Mouse (Mus musculus) ES-E14 (cell line): ENCODE measurements at regions not wholly inside any gene's neighbourhood (a gene's known extent, or its start where the extent isn't known, plus 50 kb on each side); places are given as distances from the start of the nearest gene placed in this dataset.

Experiments
- CHD2 ChIP-seq: IDR thresholded peaks from 2 replicates; pipeline ENCODE4 v1.6.1; 2014; ENCODE audit warnings: mild to moderate bottlenecking, low read depth, low read length, inconsistent platforms
- HCFC1 ChIP-seq: IDR thresholded peaks from 2 replicates; pipeline ENCODE4 v1.6.1; 2012; ENCODE audit warnings: low read length, inconsistent platforms, borderline replicate concordance; ENCODE audit not compliant: insufficient read depth
- ZNF384 ChIP-seq: IDR thresholded peaks from 2 replicates; pipeline ENCODE4 v1.6.1; 2012; ENCODE audit warnings: low read depth, low read length, inconsistent platforms

GRCm38 (mm10) chr5:96921973-96922715 is 75.3 kb upstream of the Bmp2k start:
- TF ChIP-seq HCFC1 = no peak
- TF ChIP-seq CHD2 = no peak
- no peak for TF ChIP-seq ZNF384
